Mouse (Mus musculus): Measurements from ENCODE around the gene Arfip1. TPM values are rescaled to one million over a fixed set of nuclear protein-coding genes. Genes with fewer than 3 reads are reported as not detected.
A peak's percentile ranks its signal among the peaks of the same experiment; 100 is the strongest.

The Arfip1 gene
- polyA plus RNA-seq, 1 experiment = 16.6 TPM

- Histone ChIP-seq H3K79me2 (ENCODE audit: control insufficient read depth, insufficient read depth) (no peaks in the 10 kb centered on the region), H3ac (ENCODE audit: control insufficient read depth, insufficient read length, low read depth) (no peak overlapping the region), H3K79me3 (ENCODE audit: low read depth) (no peaks in the 10 kb centered on the region), H3K36me3 (ENCODE audit: control insufficient read depth, insufficient read depth) (peaks cover 14% of the 10 kb centered on the region), H3K27me3 (ENCODE audit: control insufficient read depth, insufficient read depth, insufficient read length) (no peaks in the 10 kb centered on the region), H3K4me3 (ENCODE audit: insufficient read depth, poor library complexity, severe bottlenecking) (no peak overlapping the region)
- TF ChIP-seq MAX (IDR thresholded peaks at IDR 0.05) (no peak), MYOG (IDR thresholded peaks at IDR 0.05; ENCODE audit: control insufficient read depth, extremely low read depth, insufficient read length) (no peak), CTCF (IDR thresholded peaks at IDR 0.05; ENCODE audit: control insufficient read depth, insufficient read depth, insufficient read length) (no peak), USF1 (IDR thresholded peaks at IDR 0.05; ENCODE audit: low read depth) (peak; percentile 14), MYOD1 (IDR thresholded peaks at IDR 0.05; ENCODE audit: control insufficient read depth, insufficient read length, low read depth) (no peak)
Observed at GRCm38 (mm10) chr3:84502101-84502500, 80.3 kb downstream of the Arfip1 start.

GRCm38 (mm10) chr3:84500491-84500890, 81.9 kb downstream of the Arfip1 start:
- TF ChIP-seq MYOD1 (IDR thresholded peaks at IDR 0.05; ENCODE audit: control insufficient read depth, insufficient read length, low read depth) = no peak
- no peak for TF ChIP-seq MAX (IDR thresholded peaks at IDR 0.05)
- TF ChIP-seq CTCF (IDR thresholded peaks at IDR 0.05; ENCODE audit: control insufficient read depth, insufficient read depth, insufficient read length) = no peak
- TF ChIP-seq MYOG (IDR thresholded peaks at IDR 0.05; ENCODE audit: control insufficient read depth, extremely low read depth, insufficient read length) = no peak
- no peak for TF ChIP-seq FOSL1 (IDR thresholded peaks at IDR 0.05; ENCODE audit: insufficient read depth, low read length, poor library complexity, severe bottlenecking)
- TF ChIP-seq CEBPB (IDR thresholded peaks at IDR 0.05; ENCODE audit: low read depth) = no peak
- TF ChIP-seq USF1 (IDR thresholded peaks at IDR 0.05; ENCODE audit: low read depth) = no peak
- H3ac ChIP-seq (ENCODE audit: control insufficient read depth, insufficient read length, low read depth) = no peak overlapping the region
- H3K4me3 ChIP-seq (ENCODE audit: insufficient read depth, poor library complexity, severe bottlenecking) = no peak overlapping the region

GRCm38 (mm10) chr3:84497718-84498117, 84.7 kb downstream of the Arfip1 start:
- H3K79me3 ChIP-seq (ENCODE audit: low read depth) = no peaks in the 10 kb centered on the region
- TF ChIP-seq FOSL1 (IDR thresholded peaks at IDR 0.05; ENCODE audit: insufficient read depth, low read length, poor library complexity, severe bottlenecking) (no peak), CTCF (IDR thresholded peaks at IDR 0.05; ENCODE audit: control insufficient read depth, insufficient read depth, insufficient read length) (no peak), MAX (IDR thresholded peaks at IDR 0.05) (no peak), MYOD1 (IDR thresholded peaks at IDR 0.05; ENCODE audit: control insufficient read depth, insufficient read length, low read depth) (no peak), MYOG (IDR thresholded peaks at IDR 0.05; ENCODE audit: control insufficient read depth, extremely low read depth, insufficient read length) (no peak), CEBPB (IDR thresholded peaks at IDR 0.05; ENCODE audit: low read depth) (no peak), USF1 (IDR thresholded peaks at IDR 0.05; ENCODE audit: low read depth) (no peak)
- H3K27me3 ChIP-seq (ENCODE audit: control insufficient read depth, insufficient read depth, insufficient read length) = no peaks in the 10 kb centered on the region
- H3ac ChIP-seq (ENCODE audit: control insufficient read depth, insufficient read length, low read depth) = no peak overlapping the region
- peaks cover 17% of the 10 kb centered on the region for H3K36me3 ChIP-seq (ENCODE audit: control insufficient read depth, insufficient read depth)
- no peak overlapping the region for H3K4me3 ChIP-seq (ENCODE audit: insufficient read depth, poor library complexity, severe bottlenecking)
- H3K79me2 ChIP-seq (ENCODE audit: control insufficient read depth, insufficient read depth) = no peaks in the 10 kb centered on the region

More at GRCm38 (mm10) chr3:84500491-84500890, 81.9 kb downstream of the Arfip1 start:
- Histone ChIP-seq H3K79me2 (ENCODE audit: control insufficient read depth, insufficient read depth) (no peaks in the 10 kb centered on the region), H3K79me3 (ENCODE audit: low read depth) (no peaks in the 10 kb centered on the region), H3K36me3 (ENCODE audit: control insufficient read depth, insufficient read depth) (peaks cover 15% of the 10 kb centered on the region), H3K27me3 (ENCODE audit: control insufficient read depth, insufficient read depth, insufficient read length) (no peaks in the 10 kb centered on the region)

- no peak overlapping the region for H3K4me3 ChIP-seq (ENCODE audit: insufficient read depth, poor library complexity, severe bottlenecking)
- H3K27me3 ChIP-seq (ENCODE audit: control insufficient read depth, insufficient read depth, insufficient read length) = no peaks in the 10 kb centered on the region
- no peak overlapping the region for H3ac ChIP-seq (ENCODE audit: control insufficient read depth, insufficient read length, low read depth)
- H3K79me3 ChIP-seq (ENCODE audit: low read depth) = no peaks in the 10 kb centered on the region
- TF ChIP-seq MAX (IDR thresholded peaks at IDR 0.05) (no peak), CTCF (IDR thresholded peaks at IDR 0.05; ENCODE audit: control insufficient read depth, insufficient read depth, insufficient read length) (no peak), USF1 (IDR thresholded peaks at IDR 0.05; ENCODE audit: low read depth) (no peak)
- peaks cover 15% of the 10 kb centered on the region for H3K36me3 ChIP-seq (ENCODE audit: control insufficient read depth, insufficient read depth)
- no peaks in the 10 kb centered on the region for H3K79me2 ChIP-seq (ENCODE audit: control insufficient read depth, insufficient read depth)
Observed at GRCm38 (mm10) chr3:84492657-84493056, 89.8 kb downstream of the Arfip1 start.

GRCm38 (mm10) chr3:84492148-84492547, 90.3 kb downstream of the Arfip1 start:
- peaks cover 11% of the 10 kb centered on the region for H3K36me3 ChIP-seq (ENCODE audit: control insufficient read depth, insufficient read depth)
- no peaks in the 10 kb centered on the region for H3K79me2 ChIP-seq (ENCODE audit: control insufficient read depth, insufficient read depth)
- no peaks in the 10 kb centered on the region for H3K27me3 ChIP-seq (ENCODE audit: control insufficient read depth, insufficient read depth, insufficient read length)
- no peaks in the 10 kb centered on the region for H3K79me3 ChIP-seq (ENCODE audit: low read depth)
- H3K4me3 ChIP-seq (ENCODE audit: insufficient read depth, poor library complexity, severe bottlenecking) = no peak overlapping the region
- no peak for TF ChIP-seq MAX (IDR thresholded peaks at IDR 0.05)
- no peak for TF ChIP-seq CEBPB (IDR thresholded peaks at IDR 0.05; ENCODE audit: low read depth)
- TF ChIP-seq FOSL1 (IDR thresholded peaks at IDR 0.05; ENCODE audit: insufficient read depth, low read length, poor library complexity, severe bottlenecking) = no peak
- TF ChIP-seq CTCF (IDR thresholded peaks at IDR 0.05; ENCODE audit: control insufficient read depth, insufficient read depth, insufficient read length) = no peak
- no peak for TF ChIP-seq MYOD1 (IDR thresholded peaks at IDR 0.05; ENCODE audit: control insufficient read depth, insufficient read length, low read depth)
- TF ChIP-seq USF1 (IDR thresholded peaks at IDR 0.05; ENCODE audit: low read depth) = no peak
- no peak for TF ChIP-seq MYOG (IDR thresholded peaks at IDR 0.05; ENCODE audit: control insufficient read depth, extremely low read depth, insufficient read length)
- no peak overlapping the region for H3ac ChIP-seq (ENCODE audit: control insufficient read depth, insufficient read length, low read depth)

- no peaks in the 10 kb centered on the region for H3K27me3 ChIP-seq (ENCODE audit: control insufficient read depth, insufficient read depth, insufficient read length)
- H3K79me3 ChIP-seq (ENCODE audit: low read depth) = no peaks in the 10 kb centered on the region
- H3ac ChIP-seq (ENCODE audit: control insufficient read depth, insufficient read length, low read depth) = no peak overlapping the region
- TF ChIP-seq USF1 (IDR thresholded peaks at IDR 0.05; ENCODE audit: low read depth) (no peak), CEBPB (IDR thresholded peaks at IDR 0.05; ENCODE audit: low read depth) (no peak), FOSL1 (IDR thresholded peaks at IDR 0.05; ENCODE audit: insufficient read depth, low read length, poor library complexity, severe bottlenecking) (no peak), CTCF (IDR thresholded peaks at IDR 0.05; ENCODE audit: control insufficient read depth, insufficient read depth, insufficient read length) (no peak), MYOD1 (IDR thresholded peaks at IDR 0.05; ENCODE audit: control insufficient read depth, insufficient read length, low read depth) (no peak), MAX (IDR thresholded peaks at IDR 0.05) (no peak), MYOG (IDR thresholded peaks at IDR 0.05; ENCODE audit: control insufficient read depth, extremely low read depth, insufficient read length) (no peak)
- H3K36me3 ChIP-seq (ENCODE audit: control insufficient read depth, insufficient read depth) = peaks cover 5% of the 10 kb centered on the region
- no peaks in the 10 kb centered on the region for H3K79me2 ChIP-seq (ENCODE audit: control insufficient read depth, insufficient read depth)
- H3K4me3 ChIP-seq (ENCODE audit: insufficient read depth, poor library complexity, severe bottlenecking) = no peak overlapping the region
Observed at GRCm38 (mm10) chr3:84488716-84489115, 93.7 kb downstream of the Arfip1 start.

All from C2C12 (cell line).